Mouse (Mus musculus) mesoderm, embryonic 11.5 days (tissue): ENCODE data around the gene Psma6.
A peak's percentile ranks its signal among the peaks of the same experiment; 100 is the strongest.

ENCODE experiments used
- DNase-seq: peaks from one replicate; pipeline ENCODE4 v3.0.0-alpha.2; 2012; ENCODE audit warnings: low read depth, low spot score

The Psma6 gene

GRCm38 (mm10) chr12:55438611-55439137 lies 54.7 kb downstream of the Psma6 start:
- DNase-seq, result peak; percentile 43

DNA sequence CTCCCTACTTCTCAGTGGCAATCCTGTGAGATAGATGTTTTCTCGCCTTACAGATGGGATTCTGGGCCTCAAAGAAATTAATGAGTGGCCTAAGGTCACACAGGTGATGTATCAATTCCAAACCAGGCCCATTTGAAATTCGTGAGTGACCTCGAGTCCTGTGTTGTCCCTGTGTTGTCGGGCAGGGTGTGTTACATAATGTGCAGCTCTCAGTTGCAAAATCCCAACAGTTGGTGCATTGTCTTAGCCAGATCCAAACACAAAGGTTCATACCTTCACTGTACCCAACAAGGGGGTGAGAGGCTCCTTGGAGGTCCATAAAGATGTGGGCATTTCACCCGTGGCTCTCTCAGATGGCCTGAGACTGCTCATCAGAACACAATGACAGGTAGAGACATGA lies 56.4 kb downstream of the Psma6 start:
- DNase-seq, result no peak

GRCm38 (mm10) chr12:55442245-55442644 lies 58.2 kb downstream of the Psma6 start:
- no peak for DNase-seq

DNA sequence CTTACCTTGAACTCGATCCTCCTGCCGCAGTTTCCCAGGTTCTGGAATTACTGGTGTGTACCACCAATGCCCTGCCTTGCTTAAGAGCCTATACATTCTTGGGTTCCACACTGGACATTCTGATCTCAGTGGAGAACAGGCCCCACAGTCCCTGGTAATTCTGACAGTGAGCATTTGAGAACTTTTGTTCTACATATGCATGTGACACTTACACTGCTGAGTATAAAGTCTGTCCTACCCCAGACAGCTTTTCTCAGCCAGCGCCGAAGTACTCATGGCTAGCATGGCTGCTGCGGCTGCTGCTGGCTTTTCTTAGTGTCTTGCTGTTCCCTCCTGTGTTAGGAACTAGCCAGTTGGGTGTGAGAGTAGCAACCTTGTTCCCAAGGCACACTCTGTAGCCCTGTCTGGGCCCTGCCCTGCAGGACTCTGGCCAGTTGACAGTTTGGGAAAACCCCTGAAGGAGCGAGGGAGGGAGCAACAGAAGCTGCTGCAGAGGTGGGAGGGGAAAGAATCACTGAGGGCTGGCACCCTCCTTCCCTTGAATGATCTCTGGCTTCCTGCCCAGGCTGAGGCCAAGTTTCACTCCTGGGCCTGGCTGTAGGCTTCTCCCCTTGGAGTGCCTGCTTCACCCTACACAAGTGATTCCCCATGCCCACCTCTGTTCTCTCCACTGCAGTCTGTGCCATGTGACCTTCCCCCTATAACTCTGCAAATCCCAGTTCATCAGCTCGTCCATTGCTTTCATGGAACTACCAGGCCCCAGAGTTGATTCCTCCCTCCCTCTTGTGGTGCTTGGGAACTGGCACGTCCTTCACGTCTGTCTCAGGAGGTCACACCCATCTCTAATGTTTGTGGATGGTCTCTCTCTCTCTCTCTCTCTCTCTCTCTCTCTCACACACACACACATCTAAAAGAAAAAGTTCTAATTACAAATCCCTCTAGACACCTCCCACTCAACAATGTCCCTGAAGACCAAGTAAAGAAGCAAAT lies 59.1 kb downstream of the Psma6 start:
- DNase-seq, result no peak

GRCm38 (mm10) chr12:55444031-55444451 lies 60.0 kb downstream of the Psma6 start:
- no peak for DNase-seq

GRCm38 (mm10) chr12:55445583-55445982 lies 61.6 kb downstream of the Psma6 start:
- no peak for DNase-seq

GRCm38 (mm10) chr12:55446366-55446745 lies 62.3 kb downstream of the Psma6 start:
- DNase-seq, result no peak

GRCm38 (mm10) chr12:55446746-55447395 lies 62.8 kb downstream of the Psma6 start:
- peak; percentile 45 for DNase-seq

DNA sequence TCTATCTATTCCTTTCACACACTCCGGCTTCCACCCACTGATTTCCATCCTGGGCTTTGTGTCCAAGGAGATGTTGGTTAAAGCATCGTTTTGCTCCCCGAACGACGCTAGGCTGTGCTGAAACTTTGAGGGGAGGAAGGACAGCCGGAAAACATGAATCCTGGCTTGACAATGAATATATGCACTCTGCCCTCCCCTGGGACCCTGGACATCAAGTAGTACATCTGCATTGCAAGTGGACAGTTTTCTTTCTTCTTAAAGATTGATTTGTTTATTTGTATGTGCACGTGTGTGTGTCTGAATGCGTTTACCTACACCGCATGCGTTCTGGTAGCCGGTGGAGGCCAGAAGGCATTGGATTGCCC lies 63.4 kb downstream of the Psma6 start:
- DNase-seq, result no peak

DNA sequence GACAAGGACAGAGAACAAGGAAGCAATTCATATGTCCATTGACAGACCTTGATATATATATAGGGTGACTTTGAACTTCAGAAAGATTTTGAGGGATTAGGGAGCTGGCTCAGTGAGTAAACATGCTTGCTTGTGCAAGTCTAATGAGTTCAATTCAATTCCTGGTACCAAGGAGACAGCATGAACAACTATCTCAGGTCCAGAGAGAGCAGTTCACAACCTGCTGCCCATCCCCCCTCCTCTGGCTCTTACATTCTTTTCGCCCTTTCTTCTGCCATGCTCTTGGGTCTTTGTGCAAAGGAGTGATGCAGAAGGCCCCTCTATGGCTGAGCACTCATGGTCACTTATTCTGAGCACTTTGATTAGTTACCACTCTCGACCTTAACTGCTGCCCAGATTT lies 64.4 kb downstream of the Psma6 start:
- DNase-seq, result no peak

DNA sequence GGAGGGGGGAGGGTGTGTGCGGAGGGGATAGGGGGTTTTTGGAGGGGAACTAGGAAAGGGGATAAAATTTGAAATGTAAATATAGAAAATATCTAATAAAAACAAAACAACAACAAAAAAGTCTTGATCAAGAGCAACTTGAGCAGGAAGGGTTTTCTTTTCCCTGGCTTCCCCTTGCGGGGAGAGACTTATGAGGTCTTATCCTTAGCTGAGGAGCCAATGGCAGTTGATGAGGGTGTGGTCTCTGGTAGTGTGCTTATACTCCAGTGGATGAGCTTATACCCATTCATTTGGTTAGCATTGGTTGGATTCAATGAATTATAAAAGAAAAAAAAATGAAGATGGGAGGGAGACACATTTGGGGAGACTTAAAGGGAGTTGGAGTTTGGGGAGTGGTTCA lies 65.0 kb downstream of the Psma6 start:
- DNase-seq, result no peak

DNA sequence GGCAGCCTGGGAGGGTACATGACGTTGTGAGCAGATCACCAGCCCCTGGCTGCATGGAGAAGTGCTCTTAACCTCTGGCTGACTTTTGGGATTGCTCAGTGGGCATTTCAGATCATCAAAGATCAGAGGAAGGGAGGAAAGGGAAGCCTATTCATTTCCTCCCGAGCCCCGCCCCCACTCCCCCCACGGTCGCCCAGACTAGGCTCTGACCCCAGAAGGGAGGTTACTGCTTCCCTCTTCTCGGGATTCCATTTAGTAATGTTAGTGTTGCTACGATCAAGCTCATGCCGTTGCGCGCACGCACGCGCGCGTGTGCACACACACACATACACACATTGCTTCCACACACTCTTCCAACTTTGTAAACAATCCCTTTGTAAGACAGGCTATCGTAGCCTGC lies 66.4 kb downstream of the Psma6 start:
- DNase-seq, result no peak

- no peak for DNase-seq
These were observed 68.8 kb downstream of the Psma6 start for GRCm38 (mm10) chr12:55452839-55453238.

- DNase-seq, result no peak
These were observed 69.9 kb downstream of the Psma6 start for GRCm38 (mm10) chr12:55453924-55454323.

DNA sequence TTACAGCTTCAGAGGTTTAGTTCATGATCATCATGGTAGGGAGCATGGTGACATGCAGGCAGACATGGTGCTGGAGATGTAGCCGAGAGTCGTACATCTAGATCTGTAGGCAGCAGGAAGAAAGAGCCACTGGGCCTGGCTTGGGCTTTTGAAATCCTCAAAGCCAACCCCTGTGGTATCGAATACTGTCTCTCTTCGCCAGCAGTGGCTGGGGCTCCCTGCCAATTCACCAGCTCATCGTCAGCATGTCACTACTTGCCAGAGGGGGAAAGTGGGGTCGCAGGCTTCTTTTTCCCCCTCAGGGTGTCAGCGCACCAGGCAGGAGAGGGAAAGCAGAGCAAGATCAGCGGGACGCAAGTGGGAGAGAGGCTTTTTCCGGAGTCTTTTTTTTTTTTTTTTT lies 71.2 kb downstream of the Psma6 start:
- no peak for DNase-seq

- DNase-seq, result no peak
These were observed 72.1 kb downstream of the Psma6 start for GRCm38 (mm10) chr12:55456136-55456535.

GRCm38 (mm10) chr12:55456893-55457292 lies 72.9 kb downstream of the Psma6 start:
- no peak for DNase-seq

DNA sequence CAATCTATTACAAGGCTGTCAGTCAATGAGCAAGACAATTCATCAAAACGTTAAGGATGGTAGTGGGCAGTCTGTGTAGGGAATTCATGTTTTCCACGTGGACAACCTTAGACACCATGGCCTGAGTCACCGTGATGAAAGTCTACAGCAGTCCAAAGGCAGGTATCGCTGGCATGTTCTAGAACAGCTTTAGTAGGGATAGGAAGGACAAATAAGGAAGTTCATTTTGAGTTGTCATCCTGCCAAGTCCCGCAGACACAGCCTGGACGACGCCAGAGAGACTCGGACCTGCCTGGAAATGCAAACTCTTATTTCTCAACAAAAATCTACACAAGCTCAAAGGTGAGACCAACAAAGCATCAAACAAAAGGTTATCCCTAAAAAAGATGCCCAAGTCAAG lies 75.7 kb downstream of the Psma6 start:
- no peak for DNase-seq

DNA sequence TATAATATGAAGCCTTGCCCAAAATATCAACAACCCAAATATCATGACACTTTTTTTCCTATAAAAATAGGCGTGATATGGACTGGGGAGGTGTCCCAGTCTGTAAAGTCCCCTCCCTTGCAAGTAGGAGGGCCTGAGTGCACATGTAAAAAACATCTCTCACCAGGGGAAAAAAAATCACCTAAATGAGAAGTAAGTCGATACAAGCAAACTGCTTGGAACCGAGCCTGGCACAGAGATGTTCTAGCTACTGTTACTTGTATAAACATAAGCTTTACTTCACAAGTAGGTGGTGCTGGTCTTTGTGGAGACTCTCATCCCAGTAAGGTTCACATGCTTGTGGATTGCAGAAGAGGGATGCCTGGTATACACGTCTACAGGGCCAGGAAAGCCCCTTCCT lies 76.9 kb downstream of the Psma6 start:
- DNase-seq, result no peak

- DNase-seq, result no peak
These were observed 77.7 kb downstream of the Psma6 start for GRCm38 (mm10) chr12:55461767-55462166.

- no peak for DNase-seq
These were observed 78.4 kb downstream of the Psma6 start for GRCm38 (mm10) chr12:55462456-55462855.

GRCm38 (mm10) chr12:55463087-55463486 lies 79.1 kb downstream of the Psma6 start:
- DNase-seq, result no peak
